ENCODE assay signal across 15 mouse cellular contexts in genomic region chr17:78216526-78216925, GRCm38 (mm10). TPM values are rescaled to one million over a fixed set of nuclear protein-coding genes. Genes with fewer than 3 reads are reported as not detected.
DNase-seq lines count a peak whose midpoint lies in the region; ATAC-seq lines count a peak whose summit lies in the region.
"Had no signal": no experiment of that assay in that cellular context is flagged by ENCODE, and none has a peak within 500 bp of the region (broad histone marks: within the 10 kb centered on the region; RNA-seq: fewer than 3 reads in every experiment).

No protein-coding gene starts in this region.

- no peak overlapping the region for H3K27ac ChIP-seq in kidney, embryonic 15.5 days
- H3K27ac ChIP-seq in forebrain, embryonic 14.5 days (ENCODE audit: low read depth, low read length), result no peak overlapping the region
- H3K27ac ChIP-seq: liver, embryonic 13.5 days; neural tube, embryonic 13.5 days; stomach, embryonic 15.5 days had no signal

- H3K9ac ChIP-seq in kidney, embryonic 15.5 days, result no peak overlapping the region
- no peak overlapping the region for H3K9ac ChIP-seq in forebrain, embryonic 14.5 days (ENCODE audit: low read length)
- H3K9ac ChIP-seq: liver, embryonic 13.5 days; neural tube, embryonic 13.5 days; stomach, embryonic 15.5 days had no signal

- ATAC-seq in frontal cortex, adult (ENCODE audit: low TSS enrichment), result 0 out of 2 replicates have a peak, but pooled peaks have one; percentile 25
- ATAC-seq in kidney, embryonic 15.5 days (replicated peaks; ENCODE audit: low FRiP score), result no peak
- no peak for ATAC-seq in forebrain, embryonic 14.5 days
- ATAC-seq: lung, postnatal 0 days had no signal

- DNase-seq in frontal cortex, postnatal 25 days (ENCODE audit: low spot score in 2 of 2), result no peak
- peak; percentile 47 for DNase-seq in kidney, adult 18-20 months
- peak; percentile 73 for DNase-seq in adipocyte (ENCODE audit: low spot score)
- DNase-seq in gastrocnemius, postnatal 25 days, result peak; percentile 25
- DNase-seq in natural killer cell, adult 2 months (ENCODE audit: low spot score in 2 of 2), result no peak
- DNase-seq in forebrain, embryonic 14.5 days (ENCODE audit: low spot score), result no peak
- DNase-seq: B cell, adult 2 months; cerebellum, postnatal 14 days; liver, embryonic 13.5 days; thymus, postnatal 14 days had no signal

- 48% methylated on average over 3 of the region's 3 CpGs for WGBS in kidney, embryonic 15.5 days
- WGBS in forebrain, embryonic 14.5 days, result 69% methylated on average over 3 of the region's 3 CpGs

- H3K27me3 ChIP-seq in kidney, embryonic 15.5 days, result no peaks in the 10 kb centered on the region
- no peaks in the 10 kb centered on the region for H3K27me3 ChIP-seq in forebrain, embryonic 14.5 days (replicated peaks; ENCODE audit: control insufficient read depth, insufficient read depth, low read length)
- H3K27me3 ChIP-seq: liver, embryonic 13.5 days; neural tube, embryonic 13.5 days; stomach, embryonic 15.5 days had no signal

- no peak overlapping the region for H3K4me3 ChIP-seq in kidney, embryonic 15.5 days (replicated peaks)
- H3K4me3 ChIP-seq in forebrain, embryonic 14.5 days (ENCODE audit: low read depth, low read length), result no peak overlapping the region
- H3K4me3 ChIP-seq: liver, embryonic 13.5 days; neural tube, embryonic 13.5 days; stomach, embryonic 15.5 days had no signal

- H3K9me3 ChIP-seq in kidney, embryonic 15.5 days (replicated peaks), result no peaks in the 10 kb centered on the region
- no peaks in the 10 kb centered on the region for H3K9me3 ChIP-seq in forebrain, embryonic 14.5 days (replicated peaks; ENCODE audit: control insufficient read depth, low read length)
- H3K9me3 ChIP-seq: liver, embryonic 13.5 days; neural tube, embryonic 13.5 days; stomach, embryonic 15.5 days had no signal

- no peak overlapping the region for H3K4me2 ChIP-seq in kidney, embryonic 15.5 days
- H3K4me2 ChIP-seq in forebrain, embryonic 14.5 days (ENCODE audit: low read length), result no peak overlapping the region
- H3K4me2 ChIP-seq: liver, embryonic 13.5 days; neural tube, embryonic 13.5 days; stomach, embryonic 15.5 days had no signal

- H3K4me1 ChIP-seq in kidney, embryonic 15.5 days, result peaks cover 69% of the 10 kb centered on the region
- H3K4me1 ChIP-seq in forebrain, embryonic 14.5 days (ENCODE audit: control insufficient read depth, insufficient read depth, low read length), result no peaks in the 10 kb centered on the region

- no peaks in the 10 kb centered on the region for H3K36me3 ChIP-seq in kidney, embryonic 15.5 days
- H3K36me3 ChIP-seq in forebrain, embryonic 14.5 days (ENCODE audit: control insufficient read depth, insufficient read depth, low read length), result no peaks in the 10 kb centered on the region
- H3K36me3 ChIP-seq: liver, embryonic 13.5 days; neural tube, embryonic 13.5 days; stomach, embryonic 15.5 days had no signal

RNA-seq across cellular contexts. Expression of gene Crim1, which starts 16.5 kb away (rescaled TPM):
- 6.2 and 6.5 TPM in 2 replicates for polyA plus RNA-seq in kidney, embryonic 15.5 days (2015; fragmentation: Nextera tagmentation; extraction: Ambion mirVana)
- 10 to 100 TPM; 22.1 to 22.9 TPM for total RNA-seq in gastrocnemius, postnatal 25 days (2021)
- polyA plus RNA-seq in forebrain, embryonic 14.5 days (2014; fragmentation: Nextera tagmentation; extraction: Ambion mirVana), result 3.6 and 5.3 TPM in 2 replicates

Comparison
In these comparisons a context has a peak if more than half of its experiments do, and no peak if none do; other contexts are left out.
1. DNase-seq: peak in kidney, adult 18-20 months (single experiment), adipocyte (single experiment) and gastrocnemius, postnatal 25 days (single experiment); none in frontal cortex, postnatal 25 days (0 of 2), natural killer cell, adult 2 months (0 of 2) and forebrain, embryonic 14.5 days (single experiment).